Comparison of ENCODE assay signal across 17 mouse cellular contexts in genomic region chr11:58641638-58642358, GRCm38 (mm10). TPM values are rescaled to one million over a fixed set of nuclear protein-coding genes. Genes with fewer than 3 reads are reported as not detected.
DNase-seq lines count a peak whose midpoint lies in the region; ATAC-seq and TF ChIP-seq lines count a peak whose summit lies in the region.
"Had no signal": no experiment of that assay in that cellular context is flagged by ENCODE, and none has a peak within 500 bp of the region (broad histone marks: within the 10 kb centered on the region; RNA-seq: fewer than 3 reads in every experiment).

No protein-coding gene starts in this region.

- H3K9ac ChIP-seq in liver, postnatal 0 days (replicated peaks): peak overlapping the region; percentile 92

- 76% methylated on average over 13 of the region's 13 CpGs for WGBS in heart, embryonic 10.5 days
- 56% methylated on average over 13 of the region's 13 CpGs for WGBS in liver, postnatal 0 days (ENCODE audit: insufficient replicate concordance)

- 0 out of 2 replicates have a peak, but pooled peaks have one; percentile 4 for TF ChIP-seq CTCF in liver, postnatal 0 days (IDR thresholded peaks at IDR 0.05; ENCODE audit: low read depth)

- peaks cover 47% of the 10 kb centered on the region for H3K27me3 ChIP-seq in heart, embryonic 10.5 days (ENCODE audit: insufficient read depth, poor library complexity, severe bottlenecking)
- H3K27me3 ChIP-seq in liver, postnatal 0 days (ENCODE audit: insufficient read depth, low read length): peaks cover 9% of the 10 kb centered on the region

- H3K9me3 ChIP-seq in heart, embryonic 10.5 days: no peaks in the 10 kb centered on the region
- H3K9me3 ChIP-seq in liver, postnatal 0 days (ENCODE audit: low read length): no peaks in the 10 kb centered on the region
- H3K9me3 ChIP-seq: forebrain, embryonic 10.5 days; hindbrain, embryonic 15.5 days; midbrain, embryonic 10.5 days had no signal

- peak overlapping the region; percentile 70 for H3K4me2 ChIP-seq in liver, postnatal 0 days (ENCODE audit: low read depth, low read length)

- TF ChIP-seq EP300 in liver, postnatal 0 days (IDR thresholded peaks at IDR 0.05; ENCODE audit: low read depth): peak; percentile 96

- no peaks in the 10 kb centered on the region for H3K36me3 ChIP-seq in heart, embryonic 10.5 days
- H3K36me3 ChIP-seq in liver, postnatal 0 days (replicated peaks; ENCODE audit: insufficient read depth, low read length): peaks cover 15% of the 10 kb centered on the region
- H3K36me3 ChIP-seq: forebrain, embryonic 10.5 days; hindbrain, embryonic 15.5 days; midbrain, embryonic 10.5 days had no signal

- DNase-seq in heart, embryonic 10.5 days (ENCODE audit: low spot score): peak; percentile 84
- no peak for DNase-seq in heart, adult 18-20 months
- peak; percentile 77 for DNase-seq in 416B (ENCODE audit: low read depth)
- peak; percentile 78 for DNase-seq in liver, postnatal 0 days
- no peak for DNase-seq in urinary bladder, postnatal 36 days (ENCODE audit: low spot score in 2 of 2)
- DNase-seq in kidney, adult 8-10 months: no peak
- no peak for DNase-seq in right cerebral cortex, postnatal 14 days
- DNase-seq: adrenal gland, postnatal 25 days; cerebellum, postnatal 36 days; gastrocnemius, postnatal 25 days; kidney, postnatal 10 days; left cerebral cortex, postnatal 4 days had no signal

- peak overlapping the region; percentile 59; the same call in 1 of the 2 replicates for H3K27ac ChIP-seq in heart, embryonic 10.5 days
- peak overlapping the region; percentile 99 for H3K27ac ChIP-seq in liver, postnatal 0 days (ENCODE audit: low read depth)
- H3K27ac ChIP-seq: hindbrain, embryonic 15.5 days had no signal

- H3K4me3 ChIP-seq in heart, embryonic 10.5 days: no peak overlapping the region
- H3K4me3 ChIP-seq in liver, postnatal 0 days (ENCODE audit: low read depth, low read length): peak overlapping the region; percentile 68

- peaks cover 9% of the 10 kb centered on the region for H3K4me1 ChIP-seq in heart, embryonic 10.5 days
- 0 out of 2 replicates have a peak, but pooled peaks cover 2% of the 10 kb centered on the region for H3K4me1 ChIP-seq in liver, postnatal 0 days (ENCODE audit: insufficient read depth)

- ATAC-seq in common myeloid progenitor, adult 5-6 weeks (replicated peaks; ENCODE audit: low read depth, poor library complexity, severe bottlenecking): peak; percentile 79
- peak; percentile 98 for ATAC-seq in liver, postnatal 0 days

RNA-seq across cellular contexts. Expression of gene Trim58, which starts 1.5 kb away (rescaled TPM):
- polyA plus RNA-seq in heart, embryonic 10.5 days (2016; fragmentation: Nextera tagmentation; extraction: Ambion mirVana): 1.1 and 1.2 TPM in 2 replicates
- total RNA-seq in heart, adult 18-20 months (2021): not detected
- 4.7 and 8.4 TPM in 2 replicates for total RNA-seq in common myeloid progenitor, adult 5-6 weeks (2017)
- 5.8 and 5.9 TPM in 2 replicates for polyA plus RNA-seq in liver, postnatal 0 days (2015; fragmentation: Nextera tagmentation; extraction: Ambion mirVana)
- total RNA-seq: adrenal gland, postnatal 25 days; gastrocnemius, postnatal 25 days had no signal

RNA-seq across cellular contexts. Expression of gene Olfr323, which starts 11.5 kb away (rescaled TPM):
- not detected in 2 replicates for polyA plus RNA-seq in heart, embryonic 10.5 days (2016; fragmentation: Nextera tagmentation; extraction: Ambion mirVana)
- not detected for total RNA-seq in heart, adult 18-20 months (2021)
- not detected in 2 replicates for total RNA-seq in common myeloid progenitor, adult 5-6 weeks (2017)
- not detected in 2 replicates for polyA plus RNA-seq in liver, postnatal 0 days (2015; fragmentation: Nextera tagmentation; extraction: Ambion mirVana)
- total RNA-seq: adrenal gland, postnatal 25 days; gastrocnemius, postnatal 25 days; left cerebral cortex, postnatal 4 days had no signal
- polyA plus RNA-seq: forebrain, embryonic 10.5 days; hindbrain, embryonic 15.5 days; midbrain, embryonic 10.5 days; neural tube, embryonic 14.5 days had no signal

RNA-seq across cellular contexts. Expression of gene Olfr322, which starts 16.8 kb away (rescaled TPM):
- not detected in 2 replicates for polyA plus RNA-seq in heart, embryonic 10.5 days (2016; fragmentation: Nextera tagmentation; extraction: Ambion mirVana)
- total RNA-seq in heart, adult 18-20 months (2021): not detected
- total RNA-seq in common myeloid progenitor, adult 5-6 weeks (2017): 0.27 TPM in 1 of 2 replicates, not detected in the other
- 0.06 TPM in 1 of 2 replicates, not detected in the other for polyA plus RNA-seq in liver, postnatal 0 days (2015; fragmentation: Nextera tagmentation; extraction: Ambion mirVana)
- total RNA-seq: adrenal gland, postnatal 25 days; gastrocnemius, postnatal 25 days; left cerebral cortex, postnatal 4 days had no signal
- polyA plus RNA-seq: forebrain, embryonic 10.5 days; hindbrain, embryonic 15.5 days; midbrain, embryonic 10.5 days; neural tube, embryonic 14.5 days had no signal

RNA-seq across cellular contexts. Expression of gene 2210407C18Rik, which starts 25.9 kb away (rescaled TPM):
- not detected in 2 replicates for polyA plus RNA-seq in heart, embryonic 10.5 days (2016; fragmentation: Nextera tagmentation; extraction: Ambion mirVana)
- 1 to 10 TPM; 2.7 to 4.9 TPM for total RNA-seq in heart, adult 18-20 months (2021)
- not detected in 2 replicates for total RNA-seq in common myeloid progenitor, adult 5-6 weeks (2017)
- polyA plus RNA-seq in liver, postnatal 0 days (2015; fragmentation: Nextera tagmentation; extraction: Ambion mirVana): not detected in 2 replicates
- total RNA-seq: adrenal gland, postnatal 25 days; gastrocnemius, postnatal 25 days; left cerebral cortex, postnatal 4 days had no signal
- polyA plus RNA-seq: forebrain, embryonic 10.5 days; hindbrain, embryonic 15.5 days; midbrain, embryonic 10.5 days; neural tube, embryonic 14.5 days had no signal

RNA-seq across cellular contexts. Expression of gene Olfr320, which starts 39.1 kb away (rescaled TPM):
- not detected in 2 replicates for polyA plus RNA-seq in heart, embryonic 10.5 days (2016; fragmentation: Nextera tagmentation; extraction: Ambion mirVana)
- not detected for total RNA-seq in heart, adult 18-20 months (2021)
- total RNA-seq in common myeloid progenitor, adult 5-6 weeks (2017): not detected in 2 replicates
- not detected in 2 replicates for polyA plus RNA-seq in liver, postnatal 0 days (2015; fragmentation: Nextera tagmentation; extraction: Ambion mirVana)
- total RNA-seq: adrenal gland, postnatal 25 days; gastrocnemius, postnatal 25 days; left cerebral cortex, postnatal 4 days had no signal
- polyA plus RNA-seq: forebrain, embryonic 10.5 days; hindbrain, embryonic 15.5 days; midbrain, embryonic 10.5 days; neural tube, embryonic 14.5 days had no signal

Comparison
In these comparisons a context has a peak if more than half of its experiments do, and no peak if none do; other contexts are left out.
1. DNase-seq: peak in heart, embryonic 10.5 days (single experiment), 416B (single experiment) and liver, postnatal 0 days (single experiment); none in heart, adult 18-20 months (0 of 2), urinary bladder, postnatal 36 days (0 of 2), kidney, adult 8-10 months (0 of 2) and right cerebral cortex, postnatal 14 days (single experiment).